Mouse (Mus musculus) forebrain, embryonic 13.5 days (tissue): ENCODE results near the gene Scyl3. TPM values are rescaled to one million over a fixed set of nuclear protein-coding genes. Genes with fewer than 3 reads are reported as not detected.

Source experiments
- ATAC-seq: fragments of 200-750 bp; cut with Nextera tagmentation; 2 replicates; pipeline ENCODE4 v1.8.0; 2017
- H3K27ac ChIP-seq: fragments of 300-500 bp; sonication (generic); 2 replicates; pipeline ENCODE4 v1.5.1; 2015; ENCODE audit warnings: inconsistent platforms, mild to moderate bottlenecking, moderate library complexity
- H3K27me3 ChIP-seq: fragments of 300-500 bp; sonication (generic); 2 replicates; pipeline ENCODE4 v1.6.1; 2015; ENCODE audit warnings: mild to moderate bottlenecking, inconsistent platforms
- H3K36me3 ChIP-seq: fragments of 300-500 bp; sonication (generic); 2 replicates; pipeline ENCODE4 v1.6.1; 2015; ENCODE audit warnings: mild to moderate bottlenecking, inconsistent platforms; ENCODE audit not compliant: poor library complexity, severe bottlenecking
- H3K4me1 ChIP-seq: fragments of 300-500 bp; sonication (generic); 2 replicates; pipeline ENCODE4 v1.6.1; 2015; ENCODE audit warnings: inconsistent platforms
- H3K4me2 ChIP-seq: fragments of 300-500 bp; sonication (generic); 2 replicates; pipeline ENCODE4 v1.6.1; 2015; ENCODE audit warnings: inconsistent platforms, mild to moderate bottlenecking, moderate library complexity
- H3K4me3 ChIP-seq: fragments of 300-500 bp; sonication (generic); 2 replicates; pipeline ENCODE4 v1.5.1; 2015; ENCODE audit warnings: mild to moderate bottlenecking, inconsistent platforms
- H3K9ac ChIP-seq: fragments of 300-500 bp; sonication (generic); 2 replicates; pipeline ENCODE4 v1.6.1; 2015; ENCODE audit warnings: mild to moderate bottlenecking, inconsistent platforms
- H3K9me3 ChIP-seq: fragments of 300-500 bp; sonication (generic); replicated peaks from 2 replicates; pipeline ENCODE4 v1.6.1; 2016; ENCODE audit warnings: inconsistent platforms
- WGBS: fragments of 180-500 bp; shearing (Covaris S2); methylation state at CpG from one replicate; pipeline ENCODE4 v1.1.7; 2015; 5-methylcytosine and 5-hydroxymethylcytosine counted together
- polyA plus RNA-seq: library from polyadenylated mRNA; unstranded; fragments of >200 nt; fragmentation: Nextera tagmentation; extraction: Ambion mirVana; gene quantifications from 2 replicates; pipeline ENCODE4 v1.2.1, GENCODE M21; 2015

Gene Scyl3
- polyA plus RNA-seq, 1 experiment from 2014 or later = 14.8 TPM

- peaks cover 10% of the 10 kb centered on the region for H3K36me3 ChIP-seq
- H3K4me3 ChIP-seq = no peak overlapping the region
- H3K4me2 ChIP-seq = no peak overlapping the region
- H3K9ac ChIP-seq = no peak overlapping the region
- H3K27me3 ChIP-seq = no peaks in the 10 kb centered on the region
- H3K9me3 ChIP-seq = no peaks in the 10 kb centered on the region
- H3K27ac ChIP-seq = no peak overlapping the region
- H3K4me1 ChIP-seq = no peaks in the 10 kb centered on the region
- no peak for ATAC-seq
- WGBS = 93% methylated on average over 11 of the region's 11 CpGs
Observed at GRCm38 (mm10) chr1:163911981-163912380, 16.9 kb upstream of the Scyl3 start.

- no peak overlapping the region for H3K4me3 ChIP-seq
- H3K36me3 ChIP-seq = peaks cover 14% of the 10 kb centered on the region
- no peak overlapping the region for H3K4me2 ChIP-seq
- no peaks in the 10 kb centered on the region for H3K4me1 ChIP-seq
- H3K9ac ChIP-seq = no peak overlapping the region
- H3K27me3 ChIP-seq = no peaks in the 10 kb centered on the region
- no peak for ATAC-seq
- H3K27ac ChIP-seq = no peak overlapping the region
- 96% methylated on average over 5 of the region's 5 CpGs for WGBS
- no peaks in the 10 kb centered on the region for H3K9me3 ChIP-seq
Observed at GRCm38 (mm10) chr1:163917349-163918160, 11.3 kb upstream of the Scyl3 start.

GRCm38 (mm10) chr1:163924093-163924492, 4.8 kb upstream of the Scyl3 start:
- H3K36me3 ChIP-seq = no peaks in the 10 kb centered on the region
- ATAC-seq = no peak
- H3K27me3 ChIP-seq = no peaks in the 10 kb centered on the region
- H3K27ac ChIP-seq = no peak overlapping the region
- H3K9me3 ChIP-seq = no peaks in the 10 kb centered on the region
- no peak overlapping the region for H3K4me3 ChIP-seq
- H3K4me2 ChIP-seq = no peak overlapping the region
- 90% methylated on average over 8 of the region's 8 CpGs for WGBS
- 0 out of 2 replicates have a peak, but pooled peaks cover 3% of the 10 kb centered on the region for H3K4me1 ChIP-seq
- no peak overlapping the region for H3K9ac ChIP-seq

GRCm38 (mm10) chr1:163929636-163930457, 947 bp downstream of the Scyl3 start:
- peak; percentile 96 for ATAC-seq
- H3K4me1 ChIP-seq = peaks cover 15% of the 10 kb centered on the region
- peak overlapping the region; percentile 93 for H3K9ac ChIP-seq
- peak overlapping the region; percentile 82 for H3K4me2 ChIP-seq
- H3K9me3 ChIP-seq = no peaks in the 10 kb centered on the region
- WGBS = under 1% methylated on average over 53 of the region's 77 CpGs
- H3K27me3 ChIP-seq = no peaks in the 10 kb centered on the region
- H3K4me3 ChIP-seq = peak overlapping the region; percentile 92
- H3K36me3 ChIP-seq = peaks cover 18% of the 10 kb centered on the region
- peak overlapping the region; percentile 86 for H3K27ac ChIP-seq

- Histone ChIP-seq H3K9me3 (no peaks in the 10 kb centered on the region), H3K36me3 (peaks cover 24% of the 10 kb centered on the region), H3K4me2 (peak overlapping the region; percentile 82), H3K9ac (peak overlapping the region; percentile 93), H3K4me1 (peaks cover 15% of the 10 kb centered on the region), H3K27me3 (no peaks in the 10 kb centered on the region), H3K4me3 (peak overlapping the region; percentile 92), H3K27ac (peak overlapping the region; percentile 86; the same call in 1 of the 2 replicates)
- 7% methylated on average over 12 of the region's 12 CpGs for WGBS
- ATAC-seq = no peak
Observed at GRCm38 (mm10) chr1:163930458-163930794, 1.5 kb downstream of the Scyl3 start.

- Histone ChIP-seq H3K4me3 (no peak overlapping the region), H3K4me1 (peaks cover 15% of the 10 kb centered on the region), H3K9ac (no peak overlapping the region), H3K4me2 (no peak overlapping the region), H3K27ac (no peak overlapping the region), H3K36me3 (peaks cover 38% of the 10 kb centered on the region), H3K27me3 (no peaks in the 10 kb centered on the region), H3K9me3 (no peaks in the 10 kb centered on the region)
- no peak for ATAC-seq
- 88% methylated on average over 8 of the region's 8 CpGs for WGBS
Observed at GRCm38 (mm10) chr1:163931801-163932200, 2.9 kb downstream of the Scyl3 start.

GRCm38 (mm10) chr1:163934591-163934990, 5.7 kb downstream of the Scyl3 start:
- peaks cover 11% of the 10 kb centered on the region for H3K4me1 ChIP-seq
- no peak for ATAC-seq
- WGBS = 89% methylated on average over 2 of the region's 2 CpGs
- peaks cover 63% of the 10 kb centered on the region for H3K36me3 ChIP-seq
- H3K4me2 ChIP-seq = no peak overlapping the region
- H3K9me3 ChIP-seq = no peaks in the 10 kb centered on the region
- H3K9ac ChIP-seq = no peak overlapping the region
- no peaks in the 10 kb centered on the region for H3K27me3 ChIP-seq
- no peak overlapping the region for H3K27ac ChIP-seq
- no peak overlapping the region for H3K4me3 ChIP-seq

GRCm38 (mm10) chr1:163942056-163942455, 13.2 kb downstream of the Scyl3 start:
- 78% methylated on average over 6 of the region's 6 CpGs for WGBS
- H3K9me3 ChIP-seq = no peaks in the 10 kb centered on the region
- H3K4me3 ChIP-seq = no peak overlapping the region
- H3K4me2 ChIP-seq = no peak overlapping the region
- peaks cover 93% of the 10 kb centered on the region for H3K36me3 ChIP-seq
- H3K4me1 ChIP-seq = no peaks in the 10 kb centered on the region
- no peak overlapping the region for H3K9ac ChIP-seq
- no peaks in the 10 kb centered on the region for H3K27me3 ChIP-seq
- no peak for ATAC-seq
- H3K27ac ChIP-seq = no peak overlapping the region

- no peak for ATAC-seq
- Histone ChIP-seq H3K4me1 (no peaks in the 10 kb centered on the region), H3K27ac (no peak overlapping the region), H3K9me3 (no peaks in the 10 kb centered on the region), H3K4me3 (no peak overlapping the region), H3K9ac (no peak overlapping the region), H3K4me2 (no peak overlapping the region), H3K27me3 (no peaks in the 10 kb centered on the region), H3K36me3 (peaks cover 85% of the 10 kb centered on the region)
- WGBS = 88% methylated on average over 2 of the region's 2 CpGs
Observed at GRCm38 (mm10) chr1:163953396-163953795, 24.5 kb downstream of the Scyl3 start.

GRCm38 (mm10) chr1:163958036-163958435, 29.1 kb downstream of the Scyl3 start:
- 87% methylated on average over 3 of the region's 3 CpGs for WGBS
- Histone ChIP-seq H3K9ac (no peak overlapping the region), H3K36me3 (peaks cover 59% of the 10 kb centered on the region), H3K9me3 (no peaks in the 10 kb centered on the region), H3K4me2 (no peak overlapping the region), H3K4me1 (no peaks in the 10 kb centered on the region), H3K27ac (no peak overlapping the region), H3K4me3 (no peak overlapping the region), H3K27me3 (no peaks in the 10 kb centered on the region)
- ATAC-seq = no peak

GRCm38 (mm10) chr1:163964008-163964689, 35.2 kb downstream of the Scyl3 start:
- Histone ChIP-seq H3K27ac (no peak overlapping the region), H3K4me3 (no peak overlapping the region), H3K27me3 (no peaks in the 10 kb centered on the region), H3K4me1 (no peaks in the 10 kb centered on the region), H3K9me3 (no peaks in the 10 kb centered on the region), H3K4me2 (no peak overlapping the region), H3K9ac (no peak overlapping the region), H3K36me3 (peaks cover 33% of the 10 kb centered on the region)
- ATAC-seq = no peak
- WGBS = 93% methylated on average over 10 of the region's 10 CpGs

GRCm38 (mm10) chr1:163974471-163974870, 45.6 kb downstream of the Scyl3 start:
- H3K4me1 ChIP-seq = no peaks in the 10 kb centered on the region
- no peaks in the 10 kb centered on the region for H3K9me3 ChIP-seq
- no peaks in the 10 kb centered on the region for H3K27me3 ChIP-seq
- no peak overlapping the region for H3K4me3 ChIP-seq
- peaks cover 22% of the 10 kb centered on the region for H3K36me3 ChIP-seq
- no peak overlapping the region for H3K4me2 ChIP-seq
- WGBS = 87% methylated on average over 1 of the region's 1 CpGs
- no peak for ATAC-seq
- H3K27ac ChIP-seq = no peak overlapping the region
- H3K9ac ChIP-seq = no peak overlapping the region
